Mouse (Mus musculus): ENCODE measurements around the gene Dbt. TPM values are rescaled to one million over a fixed set of nuclear protein-coding genes. Genes with fewer than 3 reads are reported as not detected.
A peak's percentile ranks its signal among the peaks of the same experiment; 100 is the strongest.

The Dbt gene
- polyA plus RNA-seq, 1 experiment from 2014 or later = 25.3 TPM

DNA sequence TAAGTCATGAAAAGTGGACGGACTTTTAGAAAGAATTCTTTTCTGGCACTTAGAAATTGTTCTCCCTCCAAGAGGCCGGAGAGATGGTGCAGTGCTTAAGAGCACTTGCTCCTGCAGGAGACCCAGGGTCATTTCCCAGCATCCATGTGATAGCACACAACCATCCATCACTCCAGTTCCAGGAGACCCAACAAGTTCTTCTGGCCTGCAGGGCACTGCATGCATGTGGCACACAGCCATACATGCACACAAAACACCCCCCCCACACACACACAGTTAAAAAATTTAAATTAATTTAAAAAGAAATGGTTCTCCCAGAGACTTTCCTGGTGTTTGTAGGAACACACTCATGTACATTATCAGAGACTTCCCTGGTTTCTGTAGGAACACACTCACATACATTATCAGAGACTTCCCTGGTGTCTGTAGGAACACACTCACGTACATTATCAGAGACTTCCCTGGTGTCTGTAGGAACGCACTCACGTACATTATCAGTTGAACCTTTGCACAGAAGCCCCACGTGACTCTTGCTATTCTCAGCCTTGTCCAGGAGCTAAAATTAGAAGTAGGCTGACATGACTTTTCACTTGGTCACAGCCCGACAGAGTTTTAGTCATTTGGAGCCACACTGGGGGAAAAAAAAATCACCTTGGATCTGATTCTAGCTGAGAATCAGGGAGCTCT lies 49.7 kb downstream of the Dbt start, which contains the start of gene Lrrc39:
TSS of gene Lrrc39 (plus strand) at position 566 of the 687 bp plus-strand sequence.
- no peaks in the 10 kb centered on the region for H3K27me3 ChIP-seq (ENCODE audit: control insufficient read depth, insufficient read depth, low read length)
- peak within 1 kb of the TSS; percentile 97 for H3K27ac ChIP-seq (ENCODE audit: low read length)
- H3K9ac ChIP-seq (ENCODE audit: low read length) = peak within 1 kb of the TSS; percentile 83
- peaks cover 5% of the 10 kb centered on the region for H3K9me3 ChIP-seq (replicated peaks; ENCODE audit: control insufficient read depth, low read length)
- peaks cover 12% of the 10 kb centered on the region for H3K36me3 ChIP-seq (ENCODE audit: control insufficient read depth, insufficient read depth)
- 10% methylated on average over 7 of the region's 7 CpGs for WGBS
- H3K4me3 ChIP-seq (ENCODE audit: low read length) = peak within 1 kb of the TSS; percentile 61
- peak within 1 kb of the TSS; percentile 60 for H3K4me2 ChIP-seq (ENCODE audit: low read depth, low read length)
- H3K4me1 ChIP-seq (ENCODE audit: control insufficient read depth, insufficient read depth, low read length) = peaks cover 7% of the 10 kb centered on the region
- peak; percentile 88 for ATAC-seq (replicated peaks; ENCODE audit: extremely low read depth, insufficient read depth, low FRiP score)

DNA sequence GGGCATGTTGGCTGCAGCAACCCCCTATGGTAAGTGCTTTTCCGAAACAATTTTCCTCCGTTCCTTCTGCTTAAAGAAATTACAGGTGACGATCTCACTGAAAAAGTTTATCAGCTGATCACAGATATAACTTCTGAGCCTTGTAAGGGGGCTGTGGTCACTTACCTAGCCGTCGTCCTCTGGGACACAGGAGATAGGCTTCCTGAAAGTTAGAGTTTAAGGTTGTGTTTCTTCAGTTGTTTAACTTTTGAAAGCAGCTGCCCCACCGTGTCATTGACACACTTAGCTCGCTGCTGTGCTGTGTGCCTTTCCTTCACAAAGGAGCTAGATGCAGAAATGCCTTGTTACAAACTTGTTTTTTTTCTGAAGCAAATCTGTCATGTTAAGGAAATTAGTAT lies 50.2 kb downstream of the Dbt start:
- Histone ChIP-seq H3K4me2 (ENCODE audit: low read depth, low read length) (peak overlapping the region; percentile 44), H3K4me3 (ENCODE audit: low read length) (peak overlapping the region; percentile 61), H3K9ac (ENCODE audit: low read length) (peak overlapping the region; percentile 83), H3K4me1 (ENCODE audit: control insufficient read depth, insufficient read depth, low read length) (peaks cover 7% of the 10 kb centered on the region), H3K27ac (ENCODE audit: low read length) (peak overlapping the region; percentile 97), H3K9me3 (replicated peaks; ENCODE audit: control insufficient read depth, low read length) (peaks cover 5% of the 10 kb centered on the region), H3K27me3 (ENCODE audit: control insufficient read depth, insufficient read depth, low read length) (no peaks in the 10 kb centered on the region), H3K36me3 (ENCODE audit: control insufficient read depth, insufficient read depth) (peaks cover 12% of the 10 kb centered on the region)
- ATAC-seq (replicated peaks; ENCODE audit: extremely low read depth, insufficient read depth, low FRiP score) = peak; percentile 19; the same call in 1 of the 2 replicates
- 13% methylated on average over 7 of the region's 7 CpGs for WGBS

DNA sequence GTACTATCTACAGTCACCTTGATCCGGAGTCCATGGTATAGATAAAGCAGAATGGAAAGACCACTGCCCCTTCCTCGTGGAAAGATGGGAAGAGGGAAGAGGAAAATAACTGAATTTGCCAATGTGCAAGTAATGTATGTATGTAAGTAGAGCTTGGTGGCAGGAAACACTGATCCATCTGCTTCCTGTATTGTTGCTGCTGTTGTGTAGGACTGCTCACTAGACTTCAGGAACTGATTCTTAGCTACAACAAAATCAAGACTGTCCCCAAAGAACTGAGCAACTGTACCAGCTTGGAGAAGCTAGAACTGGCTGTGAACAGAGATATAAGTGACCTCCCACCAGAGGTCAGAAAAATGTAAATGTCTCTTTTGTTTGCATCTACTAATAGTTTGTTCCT lies 57.8 kb downstream of the Dbt start:
- no peak overlapping the region for H3K4me2 ChIP-seq (ENCODE audit: low read depth, low read length)
- peaks cover 18% of the 10 kb centered on the region for H3K36me3 ChIP-seq (ENCODE audit: control insufficient read depth, insufficient read depth)
- H3K27me3 ChIP-seq (ENCODE audit: control insufficient read depth, insufficient read depth, low read length) = no peaks in the 10 kb centered on the region
- no peak overlapping the region for H3K4me3 ChIP-seq (ENCODE audit: low read length)
- no peaks in the 10 kb centered on the region for H3K4me1 ChIP-seq (ENCODE audit: control insufficient read depth, insufficient read depth, low read length)
- peaks cover 5% of the 10 kb centered on the region for H3K9me3 ChIP-seq (replicated peaks; ENCODE audit: control insufficient read depth, low read length)
- no peak for ATAC-seq (replicated peaks; ENCODE audit: extremely low read depth, insufficient read depth, low FRiP score)
- no peak overlapping the region for H3K27ac ChIP-seq (ENCODE audit: low read length)
- WGBS = 38% methylated on average over 2 of the region's 2 CpGs
- no peak overlapping the region for H3K9ac ChIP-seq (ENCODE audit: low read length)

DNA sequence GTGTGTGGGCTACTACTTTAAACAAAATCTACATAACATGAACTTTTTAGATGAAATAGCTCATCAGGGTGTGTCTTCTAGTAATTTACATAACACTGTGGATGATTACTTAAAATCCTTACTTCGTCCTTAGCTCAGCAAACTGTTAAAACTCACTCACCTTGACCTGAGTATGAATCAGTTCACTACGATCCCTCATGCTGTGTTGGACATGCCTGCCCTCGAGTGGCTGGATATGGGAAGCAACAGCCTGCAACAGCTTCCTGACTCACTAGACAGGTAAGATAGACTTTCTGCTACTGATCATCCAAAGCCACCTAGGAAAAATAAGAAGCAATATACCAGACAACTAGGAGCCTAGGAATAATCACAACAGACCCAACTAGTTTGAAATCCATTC lies 64.4 kb downstream of the Dbt start:
- no peak for ATAC-seq (replicated peaks; ENCODE audit: extremely low read depth, insufficient read depth, low FRiP score)
- 49% methylated on average over 3 of the region's 3 CpGs for WGBS
- H3K9me3 ChIP-seq (replicated peaks; ENCODE audit: control insufficient read depth, low read length) = no peaks in the 10 kb centered on the region
- no peaks in the 10 kb centered on the region for H3K27me3 ChIP-seq (ENCODE audit: control insufficient read depth, insufficient read depth, low read length)
- H3K4me1 ChIP-seq (ENCODE audit: control insufficient read depth, insufficient read depth, low read length) = no peaks in the 10 kb centered on the region
- H3K27ac ChIP-seq (ENCODE audit: low read length) = no peak overlapping the region
- no peak overlapping the region for H3K4me3 ChIP-seq (ENCODE audit: low read length)
- peaks cover 21% of the 10 kb centered on the region for H3K36me3 ChIP-seq (ENCODE audit: control insufficient read depth, insufficient read depth)
- H3K4me2 ChIP-seq (ENCODE audit: low read depth, low read length) = no peak overlapping the region
- H3K9ac ChIP-seq (ENCODE audit: low read length) = no peak overlapping the region

DNA sequence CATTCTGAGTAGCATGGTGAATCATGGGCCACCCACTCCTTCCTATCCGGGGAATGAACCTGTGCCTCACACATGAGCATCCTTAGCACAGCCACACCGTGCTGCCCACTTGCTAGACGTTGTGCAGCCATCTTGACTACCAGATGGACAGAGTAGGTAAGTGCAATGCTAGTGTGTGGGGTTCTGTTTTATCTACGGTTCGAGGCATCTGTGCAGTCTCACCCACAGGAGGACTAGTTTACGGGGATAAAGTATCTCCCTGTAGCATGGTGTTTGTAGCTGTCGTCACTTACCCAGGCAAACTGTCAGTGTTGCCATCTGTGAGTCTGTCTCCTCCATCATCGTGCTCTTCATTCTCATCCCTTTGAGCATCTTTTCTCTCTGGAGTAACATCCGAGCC lies 69.3 kb downstream of the Dbt start:
- H3K36me3 ChIP-seq (ENCODE audit: control insufficient read depth, insufficient read depth) = peaks cover 47% of the 10 kb centered on the region
- no peaks in the 10 kb centered on the region for H3K4me1 ChIP-seq (ENCODE audit: control insufficient read depth, insufficient read depth, low read length)
- H3K9ac ChIP-seq (ENCODE audit: low read length) = no peak overlapping the region
- WGBS = 80% methylated on average over 9 of the region's 9 CpGs
- H3K27me3 ChIP-seq (ENCODE audit: control insufficient read depth, insufficient read depth, low read length) = no peaks in the 10 kb centered on the region
- no peaks in the 10 kb centered on the region for H3K9me3 ChIP-seq (replicated peaks; ENCODE audit: control insufficient read depth, low read length)
- no peak overlapping the region for H3K27ac ChIP-seq (ENCODE audit: low read length)
- no peak overlapping the region for H3K4me2 ChIP-seq (ENCODE audit: low read depth, low read length)
- ATAC-seq (replicated peaks; ENCODE audit: extremely low read depth, insufficient read depth, low FRiP score) = no peak
- H3K4me3 ChIP-seq (ENCODE audit: low read length) = no peak overlapping the region

DNA sequence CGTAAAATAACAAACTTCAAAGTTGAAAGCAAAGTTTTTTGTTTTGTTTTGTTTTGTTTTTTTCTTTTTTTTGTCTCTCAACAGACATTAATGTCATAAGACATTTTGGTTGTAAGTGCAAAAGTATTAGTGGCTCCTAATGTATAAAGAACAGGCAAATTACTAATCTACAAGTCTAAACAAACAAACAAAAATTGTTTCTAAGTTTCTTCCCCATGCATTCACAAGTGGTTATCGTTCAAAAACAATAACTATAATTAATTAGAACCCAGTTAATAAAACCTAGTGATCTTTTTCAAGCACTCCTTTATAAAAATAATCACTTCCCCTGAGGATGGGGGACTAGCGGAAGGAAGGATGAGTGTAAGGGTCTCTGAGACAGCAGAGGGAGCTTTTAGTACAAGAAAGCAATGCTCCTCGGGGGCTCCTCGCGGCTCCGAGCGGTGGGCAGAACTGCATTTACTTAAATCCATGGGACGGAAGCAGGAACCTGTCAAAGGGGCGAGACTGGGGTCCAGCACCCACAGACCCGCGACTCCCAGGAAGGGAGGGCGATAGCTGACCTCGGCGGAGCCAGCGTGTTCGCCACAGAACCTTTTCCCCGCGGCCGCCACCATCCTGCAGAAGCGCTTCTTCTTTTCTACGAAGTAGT lies 81.3 kb downstream of the Dbt start:
- WGBS = 2% methylated on average over 22 of the region's 22 CpGs
- peaks cover 19% of the 10 kb centered on the region for H3K36me3 ChIP-seq (ENCODE audit: control insufficient read depth, insufficient read depth)
- H3K4me3 ChIP-seq (ENCODE audit: low read length) = peak overlapping the region; percentile 98
- H3K27ac ChIP-seq (ENCODE audit: low read length) = peak overlapping the region; percentile 88
- peaks cover 6% of the 10 kb centered on the region for H3K4me1 ChIP-seq (ENCODE audit: control insufficient read depth, insufficient read depth, low read length)
- H3K9ac ChIP-seq (ENCODE audit: low read length) = peak overlapping the region; percentile 92
- H3K27me3 ChIP-seq (ENCODE audit: control insufficient read depth, insufficient read depth, low read length) = no peaks in the 10 kb centered on the region
- peak overlapping the region; percentile 65 for H3K4me2 ChIP-seq (ENCODE audit: low read depth, low read length)
- ATAC-seq (replicated peaks; ENCODE audit: extremely low read depth, insufficient read depth, low FRiP score) = peak; percentile 63
- H3K9me3 ChIP-seq (replicated peaks; ENCODE audit: control insufficient read depth, low read length) = no peaks in the 10 kb centered on the region

DNA sequence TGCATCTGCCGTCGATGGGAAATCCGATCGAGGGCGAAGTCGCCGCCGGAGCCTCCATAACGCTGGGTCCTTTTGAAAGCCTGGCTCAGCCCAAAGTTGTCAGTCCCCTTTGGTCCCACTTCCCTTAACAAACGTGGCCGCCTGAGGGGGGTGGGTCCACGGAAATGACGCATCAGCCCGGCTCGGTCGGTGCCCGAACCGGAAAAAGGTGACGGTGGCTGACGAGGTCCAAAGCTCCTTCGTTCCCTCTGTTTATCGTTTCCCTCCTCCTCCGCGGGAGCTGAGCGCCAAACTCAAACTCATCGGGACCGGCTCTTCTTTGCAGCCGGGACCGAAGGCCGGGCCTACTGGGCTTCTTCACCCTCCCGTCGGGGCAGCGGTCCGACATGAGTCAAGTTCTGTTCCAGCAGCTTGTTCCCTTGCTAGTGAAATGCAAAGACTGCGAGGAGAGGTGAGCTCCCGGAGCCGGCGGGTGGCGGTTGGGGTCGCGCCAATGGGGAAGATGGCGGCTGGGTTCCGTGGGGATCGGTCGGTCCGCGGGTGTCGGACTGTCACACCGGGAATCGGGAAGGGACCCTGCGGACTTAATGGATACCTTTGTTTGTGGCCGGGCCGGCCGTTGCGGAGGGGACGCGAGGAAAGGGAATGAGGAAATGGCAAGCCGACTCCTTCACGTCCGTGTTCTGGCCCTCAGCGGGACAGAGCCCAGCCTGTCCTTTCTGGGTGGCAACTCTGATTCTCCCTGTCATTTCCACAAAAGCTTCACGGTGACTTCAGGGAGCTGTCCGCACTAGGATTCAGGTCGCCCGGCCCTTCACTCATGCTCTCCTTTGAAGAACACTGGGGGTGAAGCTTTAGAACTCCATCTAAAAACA lies 82.1 kb downstream of the Dbt start, which contains the start of gene Sass6:
TSS of gene Sass6 (plus strand) at position 255 of the 875 bp plus-strand sequence.
- peak within 1 kb of the TSS; percentile 92 for H3K9ac ChIP-seq (ENCODE audit: low read length)
- peaks cover 6% of the 10 kb centered on the region for H3K4me1 ChIP-seq (ENCODE audit: control insufficient read depth, insufficient read depth, low read length)
- peak within 1 kb of the TSS; percentile 88 for H3K27ac ChIP-seq (ENCODE audit: low read length)
- H3K4me3 ChIP-seq (ENCODE audit: low read length) = peak within 1 kb of the TSS; percentile 98
- H3K9me3 ChIP-seq (replicated peaks; ENCODE audit: control insufficient read depth, low read length) = no peaks in the 10 kb centered on the region
- H3K27me3 ChIP-seq (ENCODE audit: control insufficient read depth, insufficient read depth, low read length) = no peaks in the 10 kb centered on the region
- H3K36me3 ChIP-seq (ENCODE audit: control insufficient read depth, insufficient read depth) = peaks cover 11% of the 10 kb centered on the region
- peak within 1 kb of the TSS; percentile 81 for H3K4me2 ChIP-seq (ENCODE audit: low read depth, low read length)
- ATAC-seq (replicated peaks; ENCODE audit: extremely low read depth, insufficient read depth, low FRiP score) = peak; percentile 93
- WGBS = under 1% methylated on average over 65 of the region's 65 CpGs

DNA sequence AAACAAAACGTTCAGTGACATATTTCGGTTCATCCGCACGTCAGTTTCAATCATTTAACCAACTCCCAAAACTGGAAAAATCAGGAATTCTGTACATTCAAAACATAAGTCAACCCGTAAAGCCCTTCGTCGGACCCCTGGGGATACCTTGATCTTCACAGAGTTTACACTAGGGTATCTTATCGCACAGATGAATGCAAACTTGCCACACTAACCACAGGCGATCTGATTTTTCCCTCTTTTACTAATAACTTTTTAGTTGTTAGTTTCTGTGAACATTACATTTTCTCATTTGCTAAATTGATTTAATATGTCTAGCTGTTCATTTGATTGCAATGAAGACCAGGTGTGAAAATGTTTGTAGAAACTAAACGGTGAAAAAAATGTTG lies 82.7 kb downstream of the Dbt start:
- no peak for ATAC-seq (replicated peaks; ENCODE audit: extremely low read depth, insufficient read depth, low FRiP score)
- H3K9ac ChIP-seq (ENCODE audit: low read length) = peak overlapping the region; percentile 84
- WGBS = 5% methylated on average over 10 of the region's 10 CpGs

More for the DNA sequence above, 82.7 kb downstream of the Dbt start:
- Histone ChIP-seq H3K36me3 (ENCODE audit: control insufficient read depth, insufficient read depth) (peaks cover 9% of the 10 kb centered on the region), H3K9me3 (replicated peaks; ENCODE audit: control insufficient read depth, low read length) (no peaks in the 10 kb centered on the region), H3K4me1 (ENCODE audit: control insufficient read depth, insufficient read depth, low read length) (peaks cover 6% of the 10 kb centered on the region), H3K27me3 (ENCODE audit: control insufficient read depth, insufficient read depth, low read length) (no peaks in the 10 kb centered on the region), H3K27ac (ENCODE audit: low read length) (no peak overlapping the region), H3K4me2 (ENCODE audit: low read depth, low read length) (peak overlapping the region; percentile 81), H3K4me3 (ENCODE audit: low read length) (peak overlapping the region; percentile 98)

Data from heart, embryonic 16.5 days (tissue).